In genomic region chr9:77917074-77917621, GRCm38 (mm10) we compare ENCODE assay signal across 8 mouse cellular contexts. TPM values are rescaled to one million over a fixed set of nuclear protein-coding genes. Genes with fewer than 3 reads are reported as not detected.
DNase-seq lines count a peak whose midpoint lies in the region; ATAC-seq and TF ChIP-seq lines count a peak whose summit lies in the region.

Gene Elovl5, plus strand, starts transcription at chr9:77917364.

- H3K9ac ChIP-seq in hindbrain, postnatal 0 days (replicated peaks; ENCODE audit: low read length), result peak within 1 kb of the TSS; percentile 74

- H3K36me3 ChIP-seq in hindbrain, postnatal 0 days (ENCODE audit: insufficient read depth, low read length), result no peaks in the 10 kb centered on the region

- peak within 1 kb of the TSS; percentile 87 for H3K27ac ChIP-seq in gastrocnemius, adult 2 months
- peak within 1 kb of the TSS; percentile 92 for H3K27ac ChIP-seq in hindbrain, postnatal 0 days
- H3K27ac ChIP-seq in left cerebral cortex, adult 2 months, result peak within 1 kb of the TSS; percentile 87

- intact Hi-C loops in gastrocnemius, adult 2 months (cut with DNase I), result loop anchor here (10.0 kb wide), 1 partner anchor 528 kb away; the partner anchor contains the start of genes Cgas, Gm17324 and Mto1
- intact Hi-C loops in left cerebral cortex, adult 2 months (cut with DNase I), result loop anchor here (2.0 to 5.0 kb wide), 4 partner anchors 50 to 190 kb away; partner anchors contain the start of genes Fbxo9, Gclc and Ick

- no peak for TF ChIP-seq CTCF in gastrocnemius, adult 2 months (IDR thresholded peaks at IDR 0.05)
- TF ChIP-seq CTCF in hindbrain, postnatal 0 days (IDR thresholded peaks at IDR 0.05; ENCODE audit: low read depth), result no peak
- TF ChIP-seq CTCF in left cerebral cortex, adult 2 months (IDR thresholded peaks at IDR 0.05), result no peak; the same call in 1 of the 2 replicates

- peak; percentile 87 for ATAC-seq in common myeloid progenitor, adult 5-6 weeks (replicated peaks; ENCODE audit: low read depth, poor library complexity, severe bottlenecking)
- peak; percentile 97 for ATAC-seq in hindbrain, postnatal 0 days
- peak; percentile 84 for ATAC-seq in megakaryocyte, adult 5-6 weeks (ENCODE audit: poor library complexity, severe bottlenecking)

- H3K27me3 ChIP-seq in hindbrain, postnatal 0 days (ENCODE audit: insufficient read depth, low read length), result no peaks in the 10 kb centered on the region

- under 1% methylated on average over 42 of the region's 42 CpGs for WGBS in hindbrain, postnatal 0 days

- H3K4me3 ChIP-seq in gastrocnemius, adult 2 months, result peak within 1 kb of the TSS; percentile 82
- peak within 1 kb of the TSS; percentile 97 for H3K4me3 ChIP-seq in hindbrain, postnatal 0 days (ENCODE audit: low read length)
- H3K4me3 ChIP-seq in left cerebral cortex, adult 2 months, result peak within 1 kb of the TSS; percentile 81

- peaks cover 3% of the 10 kb centered on the region; the same call in 1 of the 2 replicates for H3K4me1 ChIP-seq in hindbrain, postnatal 0 days (ENCODE audit: insufficient read depth, low read length)

- peak within 1 kb of the TSS; percentile 66 for H3K4me2 ChIP-seq in hindbrain, postnatal 0 days (ENCODE audit: low read depth, low read length)

- H3K9me3 ChIP-seq in hindbrain, postnatal 0 days (ENCODE audit: low read length), result no peaks in the 10 kb centered on the region

- peak; percentile 99 for DNase-seq in ZHBTc4 (ENCODE audit: low read depth, low spot score)
- peak; percentile 96 for DNase-seq in gastrocnemius, adult 2 months
- DNase-seq in hindbrain, postnatal 0 days (ENCODE audit: low spot score), result peak; percentile 99
- peak; percentile 97 to 98 for DNase-seq in left cerebral cortex, adult 2 months (ENCODE audit: extremely low spot score in 1 of 2, low spot score in 2 of 2)
- peak; percentile 97 to 98 for DNase-seq in right cerebral cortex, adult 2 months (ENCODE audit: low spot score in 2 of 2)
- DNase-seq in urinary bladder, postnatal 14 days (ENCODE audit: low spot score), result peak; percentile 97

RNA-seq across cellular contexts. Expression of gene Elovl5, which starts in this region (rescaled TPM):
- 61.5 and 75.8 TPM in 2 replicates for total RNA-seq in common myeloid progenitor, adult 5-6 weeks (2017)
- total RNA-seq in gastrocnemius, adult 2 months (2021), result 10 to 100 TPM in 1 of 2 experiments, 1 to 10 TPM in 1; 8.7 to 14.3 TPM
- total RNA-seq in hindbrain, postnatal 0 days (2014; rRNA removed), result 90.5 and 92.4 TPM in 2 replicates
- polyA plus RNA-seq in hindbrain, postnatal 0 days (2015; fragmentation: Nextera tagmentation; extraction: Ambion mirVana), result 70.7 and 71.6 TPM in 2 replicates
- total RNA-seq in left cerebral cortex, adult 2 months (2021), result 10 to 100 TPM; 60.4 to 62.7 TPM
- 45.0 and 49.3 TPM in 2 replicates for total RNA-seq in megakaryocyte, adult 5-6 weeks (2015)
- total RNA-seq in megakaryocyte, adult 5-6 weeks (2017), result 52.0 and 52.8 TPM in 2 replicates

Comparison
In these comparisons a context has a peak if more than half of its experiments do, and no peak if none do; other contexts are left out.
1. Peak in every context shown above with its lines: DNase-seq, ATAC-seq, H3K4me3 ChIP-seq and H3K27ac ChIP-seq.